Mouse (Mus musculus) layer of hippocampus, adult 11-12 months (tissue): Measurements from ENCODE around the gene Gja10.

Source experiments
- DNase-seq: peaks from one replicate; pipeline ENCODE4 v3.0.0; 2022; ENCODE audit warnings: low spot score

The Gja10 gene

DNA sequence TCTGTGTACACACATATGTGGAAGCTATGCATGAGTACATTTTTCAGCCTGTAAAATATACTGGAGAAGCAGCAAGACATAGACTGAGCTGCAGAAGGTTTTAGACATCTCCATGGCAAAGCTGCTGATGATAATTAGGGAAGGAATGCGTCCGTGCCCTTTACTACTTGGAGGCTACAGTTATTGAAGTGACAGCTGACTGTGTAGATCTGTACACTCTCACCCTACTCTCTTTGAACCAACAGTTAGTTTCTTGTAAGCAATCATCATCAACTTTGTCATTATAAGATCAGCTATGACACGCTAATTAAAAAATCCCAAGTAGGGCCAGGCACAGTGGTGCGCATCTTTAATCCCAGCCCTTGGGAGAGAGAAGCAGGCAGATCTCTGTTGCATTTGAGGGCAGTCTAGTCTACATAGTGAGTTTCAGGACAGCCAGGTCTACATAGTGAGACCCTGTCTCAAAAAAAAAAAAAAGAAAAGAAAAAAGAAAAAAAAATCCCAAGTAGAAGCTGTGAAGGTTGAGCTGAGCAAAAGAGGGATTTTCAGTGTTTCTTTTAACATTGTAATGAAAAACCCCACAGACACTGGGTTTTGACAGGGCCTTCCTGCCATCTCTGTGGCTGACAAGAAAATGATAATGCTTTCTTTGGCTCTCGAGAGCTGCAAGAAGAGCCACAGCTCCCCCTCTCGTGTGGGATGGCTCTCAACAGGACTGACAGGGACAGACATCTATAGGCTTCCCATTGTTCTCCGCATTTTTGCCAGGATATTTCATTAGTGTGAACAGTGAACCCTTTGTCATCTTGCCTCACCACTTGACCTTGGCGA lies 41.6 kb downstream of the Gja10 start:
- DNase-seq = peak; percentile 43

DNA sequence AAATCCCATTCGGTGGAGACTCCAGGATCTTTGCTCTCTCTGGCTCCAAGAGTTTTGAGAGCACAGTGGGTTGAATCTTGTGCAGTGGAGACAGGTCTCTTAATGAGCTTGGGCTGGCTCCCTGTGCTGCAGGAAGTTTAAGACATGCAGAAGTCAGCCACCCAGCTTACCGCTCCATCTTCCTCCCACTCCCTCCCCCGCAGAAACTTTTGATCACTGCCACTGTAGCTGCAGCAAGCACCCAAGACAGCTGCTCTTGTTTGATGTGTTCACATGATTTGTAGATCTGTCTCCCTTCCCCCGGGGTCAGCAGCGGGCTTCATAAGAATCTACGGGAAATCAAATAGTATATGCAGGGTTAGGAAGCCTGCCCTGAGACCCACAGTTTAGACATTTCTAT lies 42.3 kb downstream of the Gja10 start:
- peak; percentile 44 for DNase-seq

- DNase-seq = no peak
Measured at GRCm38 (mm10) chr4:32555506-32555905, 47.1 kb downstream of the Gja10 start.

- DNase-seq = no peak
Measured at GRCm38 (mm10) chr4:32551337-32551736, 51.2 kb downstream of the Gja10 start.

DNA sequence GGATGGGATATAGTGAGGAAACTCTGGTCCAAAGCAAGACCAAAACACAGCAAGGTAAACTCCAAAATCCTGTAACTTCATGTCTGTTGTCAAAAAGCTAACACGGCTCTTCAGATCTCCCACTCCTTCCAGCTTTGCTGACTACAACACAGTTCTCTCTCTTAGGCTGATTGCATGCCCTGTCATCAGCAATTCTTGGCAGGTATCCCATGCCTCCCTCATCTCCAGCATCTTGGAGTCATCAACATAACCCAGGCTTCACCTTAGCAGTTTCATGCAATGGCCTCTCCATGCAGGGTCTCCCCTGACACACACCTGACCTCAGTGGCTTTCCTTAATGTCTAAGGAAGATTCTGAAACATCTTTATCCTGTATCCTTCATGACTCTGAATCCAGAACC lies 53.4 kb downstream of the Gja10 start:
- no peak for DNase-seq
